Mouse (Mus musculus): ENCODE measurements at regions not wholly inside any gene's neighbourhood (a gene's known extent, or its start where the extent isn't known, plus 50 kb on each side); places are given as distances from the start of the nearest gene placed in this dataset.

DNA sequence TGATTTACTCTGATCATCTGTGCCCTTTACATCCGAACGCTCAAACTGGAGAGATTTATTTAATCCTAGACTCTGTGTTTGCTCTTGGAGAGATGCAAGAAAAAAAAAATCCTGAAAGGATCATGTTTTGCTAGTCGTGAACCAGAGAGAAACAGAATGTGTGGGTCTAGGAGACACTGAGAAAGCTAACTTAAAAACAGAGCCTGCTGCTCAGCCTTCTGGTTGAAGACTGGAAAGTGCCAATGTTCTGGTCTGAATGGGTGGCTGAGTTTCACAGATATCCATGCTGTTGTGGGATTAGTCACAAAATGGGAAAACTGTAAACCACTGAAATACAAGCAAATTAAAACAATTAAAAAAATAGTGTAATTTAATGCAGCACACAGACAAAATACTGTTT, 259.7 kb downstream of the Ube2cbp start:
- WGBS = 56% methylated on average over 3 of the region's 3 CpGs
- Histone ChIP-seq H3K4me2 (replicated peaks; ENCODE audit: low read depth, low read length) (no peak overlapping the region), H3K9ac (replicated peaks; ENCODE audit: low read depth) (no peak overlapping the region), H3K27ac (ENCODE audit: low read length) (no peak overlapping the region), H3K4me3 (ENCODE audit: low read depth, low read length) (no peak overlapping the region), H3K27me3 (replicated peaks; ENCODE audit: insufficient read depth, low read length) (no peaks in the 10 kb centered on the region), H3K36me3 (ENCODE audit: insufficient read depth, low read length) (no peaks in the 10 kb centered on the region), H3K9me3 (ENCODE audit: low read length) (no peaks in the 10 kb centered on the region), H3K4me1 (ENCODE audit: insufficient read depth, low read depth, low read length) (no peaks in the 10 kb centered on the region)
- no peak for ATAC-seq
- DNase-seq (ENCODE audit: low spot score) = no peak
- no peak for TF ChIP-seq CTCF (IDR thresholded peaks at IDR 0.05)
- TF ChIP-seq EP300 (IDR thresholded peaks at IDR 0.05) = no peak

DNA sequence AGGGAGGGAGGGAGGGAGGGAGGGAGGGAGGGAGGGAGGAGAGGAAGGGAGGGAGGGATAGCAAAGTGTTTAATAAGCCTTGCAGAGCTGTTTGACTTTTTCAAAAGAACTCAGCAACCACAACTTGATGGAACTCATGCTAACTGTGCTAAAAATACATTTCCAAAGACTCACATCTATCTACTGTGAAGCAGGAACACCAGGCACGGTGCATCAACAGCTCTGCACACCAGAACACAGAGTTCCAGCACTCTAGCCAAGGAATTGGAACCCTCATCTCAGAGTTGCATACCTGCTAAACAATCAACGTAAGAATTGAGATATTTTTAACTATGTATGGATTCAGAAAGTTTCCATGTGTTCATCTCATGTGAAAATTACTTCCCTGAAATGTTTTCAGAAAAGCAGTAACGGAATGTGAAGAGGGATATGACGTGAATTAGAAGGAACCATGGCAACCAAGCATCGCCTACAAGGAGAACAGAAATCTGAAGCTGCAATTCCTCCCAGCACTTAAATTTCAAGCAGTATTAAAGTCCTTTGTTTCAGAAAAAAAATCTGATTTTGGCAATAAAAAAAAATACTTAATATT, 256.3 kb downstream of the Ube2cbp start:
- H3K36me3 ChIP-seq (ENCODE audit: insufficient read depth, low read length) = no peaks in the 10 kb centered on the region
- no peak overlapping the region for H3K9ac ChIP-seq (replicated peaks; ENCODE audit: low read depth)
- no peak overlapping the region for H3K27ac ChIP-seq (ENCODE audit: low read length)
- no peaks in the 10 kb centered on the region for H3K27me3 ChIP-seq (replicated peaks; ENCODE audit: insufficient read depth, low read length)
- no peak for DNase-seq (ENCODE audit: low spot score)
- 70% methylated on average over 5 of the region's 5 CpGs for WGBS
- H3K9me3 ChIP-seq (ENCODE audit: low read length) = no peaks in the 10 kb centered on the region
- ATAC-seq = no peak
- H3K4me3 ChIP-seq (ENCODE audit: low read depth, low read length) = no peak overlapping the region
- no peaks in the 10 kb centered on the region for H3K4me1 ChIP-seq (ENCODE audit: insufficient read depth, low read depth, low read length)
- H3K4me2 ChIP-seq (replicated peaks; ENCODE audit: low read depth, low read length) = no peak overlapping the region
- TF ChIP-seq EP300 (IDR thresholded peaks at IDR 0.05) = no peak
- no peak for TF ChIP-seq CTCF (IDR thresholded peaks at IDR 0.05)

- Histone ChIP-seq H3K9ac (replicated peaks; ENCODE audit: low read depth) (no peak overlapping the region), H3K9me3 (ENCODE audit: low read length) (no peaks in the 10 kb centered on the region), H3K4me1 (ENCODE audit: insufficient read depth, low read depth, low read length) (no peaks in the 10 kb centered on the region), H3K36me3 (ENCODE audit: insufficient read depth, low read length) (no peaks in the 10 kb centered on the region), H3K4me3 (ENCODE audit: low read depth, low read length) (no peak overlapping the region), H3K27ac (ENCODE audit: low read length) (no peak overlapping the region), H3K27me3 (replicated peaks; ENCODE audit: insufficient read depth, low read length) (no peaks in the 10 kb centered on the region), H3K4me2 (replicated peaks; ENCODE audit: low read depth, low read length) (no peak overlapping the region)
- TF ChIP-seq EP300 (IDR thresholded peaks at IDR 0.05) = no peak
- no peak for TF ChIP-seq CTCF (IDR thresholded peaks at IDR 0.05)
- WGBS = 57% methylated on average over 3 of the region's 3 CpGs
- no peak for ATAC-seq
- DNase-seq (ENCODE audit: low spot score) = no peak
Observed at GRCm38 (mm10) chr9:86211267-86211666, 253.5 kb downstream of the Ube2cbp start.

DNA sequence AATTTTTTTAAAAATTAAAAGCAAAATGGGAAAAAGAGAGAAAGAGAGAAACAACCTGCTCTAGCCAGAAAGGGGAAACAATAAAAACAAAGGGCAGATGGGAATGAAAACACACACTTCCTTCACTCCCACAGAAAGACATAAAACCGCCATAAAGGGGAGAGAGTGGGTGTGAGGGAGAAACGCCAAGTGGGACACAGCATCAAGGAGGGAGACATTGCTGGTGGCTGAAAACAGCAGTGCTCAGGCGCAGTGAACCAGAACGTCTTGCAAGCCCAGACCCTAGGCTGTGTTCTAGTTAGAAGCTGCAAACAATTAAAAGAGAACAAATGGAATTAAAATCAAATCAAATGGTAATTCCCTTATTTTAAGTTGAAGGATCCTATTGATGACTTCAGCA, 245.1 kb downstream of the Ube2cbp start:
- Histone ChIP-seq H3K9ac (replicated peaks; ENCODE audit: low read depth) (no peak overlapping the region), H3K27ac (ENCODE audit: low read length) (no peak overlapping the region), H3K27me3 (replicated peaks; ENCODE audit: insufficient read depth, low read length) (no peaks in the 10 kb centered on the region), H3K36me3 (ENCODE audit: insufficient read depth, low read length) (no peaks in the 10 kb centered on the region), H3K4me1 (ENCODE audit: insufficient read depth, low read depth, low read length) (no peaks in the 10 kb centered on the region), H3K4me3 (ENCODE audit: low read depth, low read length) (no peak overlapping the region), H3K4me2 (replicated peaks; ENCODE audit: low read depth, low read length) (no peak overlapping the region), H3K9me3 (ENCODE audit: low read length) (no peaks in the 10 kb centered on the region)
- no peak for TF ChIP-seq CTCF (IDR thresholded peaks at IDR 0.05)
- no peak for TF ChIP-seq EP300 (IDR thresholded peaks at IDR 0.05)
- no peak for ATAC-seq
- DNase-seq (ENCODE audit: low spot score) = no peak
- 77% methylated on average over 4 of the region's 4 CpGs for WGBS

DNA sequence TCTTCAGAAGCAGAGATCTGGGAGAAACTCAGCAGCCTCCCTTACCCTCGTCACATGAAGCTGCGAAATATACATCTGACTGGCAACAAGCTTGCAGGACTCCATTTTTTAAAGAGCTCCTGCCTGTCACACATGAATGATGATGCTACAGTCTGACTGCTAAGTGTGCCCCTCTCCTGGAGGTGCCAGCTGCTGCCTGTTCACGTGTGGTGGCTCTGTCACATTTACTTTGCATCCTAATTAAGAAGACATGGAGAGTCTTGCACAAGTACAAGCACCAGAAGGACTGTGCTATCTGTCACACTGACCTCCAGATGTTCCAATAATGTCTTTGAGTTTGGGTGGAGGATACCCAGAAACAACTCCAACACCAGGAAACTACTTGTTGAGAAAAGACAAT, 240.2 kb downstream of the Ube2cbp start:
- Histone ChIP-seq H3K36me3 (ENCODE audit: insufficient read depth, low read length) (no peaks in the 10 kb centered on the region), H3K4me1 (ENCODE audit: insufficient read depth, low read depth, low read length) (no peaks in the 10 kb centered on the region), H3K9ac (replicated peaks; ENCODE audit: low read depth) (no peak overlapping the region), H3K9me3 (ENCODE audit: low read length) (no peaks in the 10 kb centered on the region), H3K4me2 (replicated peaks; ENCODE audit: low read depth, low read length) (no peak overlapping the region), H3K4me3 (ENCODE audit: low read depth, low read length) (no peak overlapping the region), H3K27ac (ENCODE audit: low read length) (no peak overlapping the region), H3K27me3 (replicated peaks; ENCODE audit: insufficient read depth, low read length) (no peaks in the 10 kb centered on the region)
- ATAC-seq (no peak), DNase-seq (ENCODE audit: low spot score) (no peak)
- TF ChIP-seq EP300 (IDR thresholded peaks at IDR 0.05) = no peak
- TF ChIP-seq CTCF (IDR thresholded peaks at IDR 0.05) = no peak
- 58% methylated on average over 3 of the region's 3 CpGs for WGBS

- 61% methylated on average over 7 of the region's 7 CpGs for WGBS
- TF ChIP-seq EP300 (IDR thresholded peaks at IDR 0.05) = no peak
- no peak for TF ChIP-seq CTCF (IDR thresholded peaks at IDR 0.05)
- no peak overlapping the region for H3K4me2 ChIP-seq (replicated peaks; ENCODE audit: low read depth, low read length)
Observed at GRCm38 (mm10) chr9:86230673-86231350, 233.9 kb downstream of the Ube2cbp start.

More at GRCm38 (mm10) chr9:86230673-86231350, 233.9 kb downstream of the Ube2cbp start:
- DNase-seq (ENCODE audit: low spot score) = no peak
- no peaks in the 10 kb centered on the region for H3K9me3 ChIP-seq (ENCODE audit: low read length)
- H3K9ac ChIP-seq (replicated peaks; ENCODE audit: low read depth) = no peak overlapping the region
- no peaks in the 10 kb centered on the region for H3K36me3 ChIP-seq (ENCODE audit: insufficient read depth, low read length)
- H3K27me3 ChIP-seq (replicated peaks; ENCODE audit: insufficient read depth, low read length) = no peaks in the 10 kb centered on the region
- no peak overlapping the region for H3K4me3 ChIP-seq (ENCODE audit: low read depth, low read length)
- H3K27ac ChIP-seq (ENCODE audit: low read length) = no peak overlapping the region
- ATAC-seq = no peak
- H3K4me1 ChIP-seq (ENCODE audit: insufficient read depth, low read depth, low read length) = no peaks in the 10 kb centered on the region

Measured in lung, postnatal 0 days (tissue).